Mouse (Mus musculus) midbrain, postnatal 0 days (tissue): ENCODE results near the gene Ch25h. TPM values are rescaled to one million over a fixed set of nuclear protein-coding genes. Genes with fewer than 3 reads are reported as not detected.

Experiments
- ATAC-seq: fragments of 200-750 bp; cut with Nextera tagmentation; 2 replicates; pipeline ENCODE4 v1.8.0; 2017; ENCODE audit warnings: moderate number of reproducible peaks, mild to moderate bottlenecking, moderate TSS enrichment, moderate library complexity; ENCODE audit not compliant: low FRiP score
- DNase-seq: peaks from one replicate; pipeline ENCODE4 v3.0.0-alpha.2; 2015; ENCODE audit warnings: low spot score
- H3K27ac ChIP-seq: fragments of 300-500 bp; sonication (generic); 2 replicates; pipeline ENCODE4 v1.5.1; 2014; ENCODE audit warnings: low read depth, mild to moderate bottlenecking, low read length, mixed read lengths
- H3K27me3 ChIP-seq: fragments of 300-500 bp; sonication (generic); 2 replicates; pipeline ENCODE4 v1.6.1; 2014; ENCODE audit warnings: low read length, control low read depth, mixed read lengths; ENCODE audit not compliant: insufficient read depth
- H3K36me3 ChIP-seq: fragments of 300-500 bp; sonication (generic); 2 replicates; pipeline ENCODE4 v1.6.1; 2014; ENCODE audit warnings: low read length, control low read depth, mixed read lengths; ENCODE audit not compliant: insufficient read depth
- H3K4me1 ChIP-seq: fragments of 300-500 bp; sonication (generic); 2 replicates; pipeline ENCODE4 v1.6.1; 2014; ENCODE audit warnings: mild to moderate bottlenecking, control low read depth, antibody characterized with exemption, low read length, mixed read lengths; ENCODE audit not compliant: insufficient read depth
- H3K4me2 ChIP-seq: fragments of 300-500 bp; sonication (generic); 2 replicates; pipeline ENCODE4 v1.6.1; 2014; ENCODE audit warnings: low read depth, mild to moderate bottlenecking, low read length, mixed read lengths; ENCODE audit not compliant: poor library complexity, severe bottlenecking
- H3K4me3 ChIP-seq: fragments of 300-500 bp; sonication (generic); 2 replicates; pipeline ENCODE4 v1.5.1; 2014; ENCODE audit warnings: low read depth, mild to moderate bottlenecking, low read length, moderate library complexity
- H3K9ac ChIP-seq: fragments of 300-500 bp; sonication (generic); replicated peaks from 2 replicates; pipeline ENCODE4 v1.6.1; 2014; ENCODE audit warnings: mild to moderate bottlenecking, low read length, moderate library complexity, mixed read lengths; ENCODE audit not compliant: poor library complexity, severe bottlenecking
- H3K9me3 ChIP-seq: fragments of 300-500 bp; sonication (generic); 2 replicates; pipeline ENCODE4 v1.6.1; 2016; ENCODE audit warnings: low read length, control low read depth
- CTCF ChIP-seq: IDR thresholded peaks from 2 replicates; pipeline ENCODE4 v1.5.1; 2016; ENCODE audit warnings: antibody characterized with exemption, mild to moderate bottlenecking
- WGBS: fragments of 180-500 bp; shearing (Covaris S2); extraction: QIAGEN DNeasy Blood & Tissue Kit; methylation state at CpG from one replicate; pipeline ENCODE4 v1.1.7; 2014; 5-methylcytosine and 5-hydroxymethylcytosine counted together
- polyA plus RNA-seq: library from polyadenylated mRNA; unstranded; fragments of >200 nt; fragmentation: Nextera tagmentation; extraction: Ambion mirVana; gene quantifications from 2 replicates; pipeline ENCODE4 v1.2.1, GENCODE M21; 2015
- total RNA-seq: library from RNA; depleted of rRNA; stranded (reverse); fragments of >200 nt; gene quantifications from 2 replicates; pipeline ENCODE4 v1.2.3, GENCODE M21; 2014

Gene Ch25h
- total and polyA plus RNA-seq, 2 experiments from 2014 or later, result 0.42 to 0.60 TPM

- no peaks in the 10 kb centered on the region for H3K27me3 ChIP-seq
- H3K4me2 ChIP-seq, result no peak overlapping the region
- H3K36me3 ChIP-seq, result no peaks in the 10 kb centered on the region
- no peak overlapping the region for H3K4me3 ChIP-seq
- ATAC-seq (no peak), DNase-seq (no peak)
- H3K9me3 ChIP-seq, result no peaks in the 10 kb centered on the region
- no peak overlapping the region for H3K9ac ChIP-seq
- H3K27ac ChIP-seq, result no peak overlapping the region
- WGBS, result 78% methylated on average over 3 of the region's 3 CpGs
- H3K4me1 ChIP-seq, result no peaks in the 10 kb centered on the region
- TF ChIP-seq CTCF, result no peak
Observed at GRCm38 (mm10) chr19:34464453-34464852, 10.5 kb downstream of the Ch25h start.

DNA sequence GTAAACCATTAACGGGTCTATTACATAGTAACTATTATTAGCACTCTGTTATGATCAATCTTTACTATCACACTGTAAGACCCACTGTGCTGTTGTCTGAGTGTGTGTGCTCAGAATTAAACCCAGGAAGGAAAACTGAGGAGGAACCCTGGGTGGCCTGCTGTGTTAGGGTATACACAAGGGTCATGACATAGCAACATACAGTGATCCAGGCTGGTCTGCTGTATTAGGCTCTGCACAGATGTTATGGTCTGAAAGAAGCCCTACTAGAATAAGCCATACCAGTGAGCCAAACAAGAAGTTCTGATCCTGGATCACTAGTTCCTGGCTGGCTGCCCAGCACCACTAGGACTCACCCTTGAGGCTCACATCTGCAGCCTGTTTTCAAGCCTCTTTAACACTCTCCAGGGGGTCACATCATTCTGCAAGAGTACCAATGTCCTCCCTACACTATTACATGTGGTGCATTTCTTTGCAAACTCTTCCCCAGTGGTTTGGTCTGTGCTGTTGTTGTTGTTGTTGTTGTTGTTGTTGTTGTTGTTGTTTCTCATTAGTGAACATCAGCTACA, 13.4 kb downstream of the Ch25h start:
- DNase-seq (no peak), ATAC-seq (no peak)
- Histone ChIP-seq H3K4me3 (no peak overlapping the region), H3K4me2 (no peak overlapping the region), H3K9ac (no peak overlapping the region), H3K4me1 (no peaks in the 10 kb centered on the region), H3K9me3 (no peaks in the 10 kb centered on the region), H3K27me3 (no peaks in the 10 kb centered on the region), H3K36me3 (no peaks in the 10 kb centered on the region), H3K27ac (no peak overlapping the region)
- no peak for TF ChIP-seq CTCF
- WGBS, result 86% methylated on average over 1 of the region's 1 CpGs

DNA sequence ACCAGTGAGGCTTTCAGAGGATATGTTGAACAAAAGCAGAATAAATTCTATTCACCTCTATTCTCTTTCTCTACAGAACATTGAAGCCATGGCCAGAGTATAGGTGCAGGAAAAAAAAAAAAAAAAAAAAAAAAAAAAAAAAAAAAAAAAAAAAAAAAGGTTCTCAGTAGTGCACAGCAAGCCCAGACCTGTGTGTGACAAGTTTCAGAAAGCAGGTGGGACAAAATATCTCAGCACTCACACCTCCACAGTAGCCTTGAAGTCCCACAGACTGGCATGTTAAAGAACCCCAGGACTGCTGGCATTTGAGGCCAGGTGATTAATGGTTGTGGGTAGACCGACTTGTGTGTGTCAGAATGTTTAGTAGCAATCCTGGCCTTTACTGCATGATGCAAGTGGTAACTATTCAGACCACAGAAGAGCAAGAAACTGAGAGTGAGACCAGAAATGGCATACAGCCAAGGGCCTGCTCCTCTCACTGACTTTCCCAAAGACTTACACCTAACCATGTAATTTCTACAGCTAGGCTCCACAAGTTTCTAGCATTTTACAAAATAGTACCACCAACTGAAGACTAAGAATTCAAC, 24.1 kb downstream of the Ch25h start:
- DNase-seq (no peak), ATAC-seq (no peak)
- no peak overlapping the region for H3K27ac ChIP-seq
- no peaks in the 10 kb centered on the region for H3K4me1 ChIP-seq
- no peak for TF ChIP-seq CTCF
- H3K4me2 ChIP-seq, result no peak overlapping the region
- H3K27me3 ChIP-seq, result no peaks in the 10 kb centered on the region
- no peaks in the 10 kb centered on the region for H3K9me3 ChIP-seq
- 86% methylated on average over 1 of the region's 1 CpGs for WGBS
- no peak overlapping the region for H3K4me3 ChIP-seq
- H3K36me3 ChIP-seq, result no peaks in the 10 kb centered on the region
- H3K9ac ChIP-seq, result no peak overlapping the region

GRCm38 (mm10) chr19:34448851-34449250, 26.1 kb downstream of the Ch25h start:
- no peaks in the 10 kb centered on the region for H3K36me3 ChIP-seq
- H3K9ac ChIP-seq, result no peak overlapping the region
- DNase-seq (no peak), ATAC-seq (no peak)
- 89% methylated on average over 1 of the region's 1 CpGs for WGBS
- H3K27ac ChIP-seq, result no peak overlapping the region
- no peaks in the 10 kb centered on the region for H3K4me1 ChIP-seq
- TF ChIP-seq CTCF, result no peak
- H3K4me3 ChIP-seq, result no peak overlapping the region
- no peaks in the 10 kb centered on the region for H3K27me3 ChIP-seq
- no peaks in the 10 kb centered on the region for H3K9me3 ChIP-seq
- no peak overlapping the region for H3K4me2 ChIP-seq

DNA sequence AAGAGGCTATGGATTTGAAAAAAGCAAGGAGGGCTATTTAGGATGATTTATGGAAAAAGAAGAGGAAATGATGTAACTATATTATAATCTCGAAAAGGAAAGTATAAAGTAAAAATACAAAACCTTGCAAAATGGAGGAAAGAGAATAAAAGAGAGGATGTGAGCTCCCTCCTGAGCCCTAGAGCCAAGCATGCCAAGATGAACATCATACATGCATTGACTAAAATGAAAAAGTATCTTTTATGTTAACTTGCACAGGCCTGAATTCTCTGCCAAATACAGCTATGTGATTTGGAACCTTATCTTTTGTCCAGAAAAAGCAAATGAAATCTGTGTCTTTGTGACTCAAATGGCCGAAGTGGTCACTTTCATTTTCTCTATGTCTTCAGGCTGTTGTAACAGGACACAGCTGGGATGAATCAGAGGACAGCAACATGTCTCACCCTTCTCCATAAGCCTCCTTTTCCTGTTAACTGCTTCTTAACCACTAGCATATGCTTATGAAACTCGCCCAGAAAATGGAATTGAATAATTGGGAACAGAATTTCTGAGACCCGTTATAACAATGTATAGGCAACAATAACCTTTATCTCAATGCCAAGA, 29.5 kb downstream of the Ch25h start:
- DNase-seq (no peak), ATAC-seq (no peak)
- 71% methylated on average over 4 of the region's 4 CpGs for WGBS
- Histone ChIP-seq H3K9me3 (no peaks in the 10 kb centered on the region), H3K27ac (no peak overlapping the region), H3K9ac (no peak overlapping the region), H3K4me1 (no peaks in the 10 kb centered on the region), H3K27me3 (no peaks in the 10 kb centered on the region), H3K4me2 (no peak overlapping the region), H3K36me3 (no peaks in the 10 kb centered on the region), H3K4me3 (no peak overlapping the region)
- no peak for TF ChIP-seq CTCF

- WGBS, result 93% methylated on average over 3 of the region's 3 CpGs
- H3K4me1 ChIP-seq, result no peaks in the 10 kb centered on the region
- H3K4me2 ChIP-seq, result no peak overlapping the region
- no peak overlapping the region for H3K4me3 ChIP-seq
- TF ChIP-seq CTCF, result no peak
- DNase-seq (no peak), ATAC-seq (no peak)
- no peak overlapping the region for H3K27ac ChIP-seq
- H3K36me3 ChIP-seq, result no peaks in the 10 kb centered on the region
- H3K27me3 ChIP-seq, result no peaks in the 10 kb centered on the region
- H3K9me3 ChIP-seq, result no peaks in the 10 kb centered on the region
- no peak overlapping the region for H3K9ac ChIP-seq
Observed at GRCm38 (mm10) chr19:34444785-34445184, 30.2 kb downstream of the Ch25h start.
